Mouse (Mus musculus) testis, adult 2 months (tissue): ENCODE measurements around the gene Krtcap3. TPM values are rescaled to one million over a fixed set of nuclear protein-coding genes. Genes with fewer than 3 reads are reported as not detected.
A peak's percentile ranks its signal among the peaks of the same experiment; 100 is the strongest.

ENCODE experiments used
- H3K27ac ChIP-seq: fragments of 200-500 bp; 2 replicates; pipeline ENCODE4 v1.5.1; 2012; ENCODE audit warnings: low read depth, low read length; ENCODE audit not compliant: control insufficient read depth, insufficient read depth
- H3K27me3 ChIP-seq: fragments of 200-500 bp; 2 replicates; pipeline ENCODE4 v1.6.1; 2012; ENCODE audit warnings: mild to moderate bottlenecking, low read length, moderate library complexity; ENCODE audit not compliant: control insufficient read depth, insufficient read depth
- H3K36me3 ChIP-seq: fragments of 200-500 bp; 2 replicates; pipeline ENCODE4 v1.6.1; 2012; ENCODE audit warnings: mild to moderate bottlenecking, low read length; ENCODE audit not compliant: control insufficient read depth, insufficient read depth
- H3K4me1 ChIP-seq: fragments of 200-500 bp; 2 replicates; pipeline ENCODE4 v1.6.1; 2012; ENCODE audit warnings: low read length; ENCODE audit not compliant: control insufficient read depth, insufficient read depth
- H3K4me3 ChIP-seq: fragments of 200-500 bp; 2 replicates; pipeline ENCODE4 v1.5.1; 2012; ENCODE audit warnings: low read depth, mild to moderate bottlenecking, low read length, moderate library complexity, mixed read lengths; ENCODE audit not compliant: control insufficient read depth
- CTCF ChIP-seq: fragments of 200-500 bp; IDR thresholded peaks from 2 replicates; pipeline ENCODE4 v1.5.1; 2012; ENCODE audit warnings: low read depth, mild to moderate bottlenecking, inconsistent platforms, low read length, moderate library complexity; ENCODE audit not compliant: control insufficient read depth, insufficient read depth, insufficient replicate concordance
- POLR2A ChIP-seq: fragments of 200-500 bp; IDR thresholded peaks from 2 replicates; pipeline ENCODE4 v1.6.1; 2012; ENCODE audit warnings: low read depth, mild to moderate bottlenecking, inconsistent platforms, low read length, moderate library complexity; ENCODE audit not compliant: control insufficient read depth
- polyA plus RNA-seq: library from polyadenylated mRNA; depleted of rRNA; stranded (reverse); fragments of >200 nt; gene quantifications from 2 replicates; pipeline ENCODE4 v1.2.3, GENCODE M21; 2012

Krtcap3 gene
- polyA plus RNA-seq, 1 experiment, result 23.1 TPM

DNA sequence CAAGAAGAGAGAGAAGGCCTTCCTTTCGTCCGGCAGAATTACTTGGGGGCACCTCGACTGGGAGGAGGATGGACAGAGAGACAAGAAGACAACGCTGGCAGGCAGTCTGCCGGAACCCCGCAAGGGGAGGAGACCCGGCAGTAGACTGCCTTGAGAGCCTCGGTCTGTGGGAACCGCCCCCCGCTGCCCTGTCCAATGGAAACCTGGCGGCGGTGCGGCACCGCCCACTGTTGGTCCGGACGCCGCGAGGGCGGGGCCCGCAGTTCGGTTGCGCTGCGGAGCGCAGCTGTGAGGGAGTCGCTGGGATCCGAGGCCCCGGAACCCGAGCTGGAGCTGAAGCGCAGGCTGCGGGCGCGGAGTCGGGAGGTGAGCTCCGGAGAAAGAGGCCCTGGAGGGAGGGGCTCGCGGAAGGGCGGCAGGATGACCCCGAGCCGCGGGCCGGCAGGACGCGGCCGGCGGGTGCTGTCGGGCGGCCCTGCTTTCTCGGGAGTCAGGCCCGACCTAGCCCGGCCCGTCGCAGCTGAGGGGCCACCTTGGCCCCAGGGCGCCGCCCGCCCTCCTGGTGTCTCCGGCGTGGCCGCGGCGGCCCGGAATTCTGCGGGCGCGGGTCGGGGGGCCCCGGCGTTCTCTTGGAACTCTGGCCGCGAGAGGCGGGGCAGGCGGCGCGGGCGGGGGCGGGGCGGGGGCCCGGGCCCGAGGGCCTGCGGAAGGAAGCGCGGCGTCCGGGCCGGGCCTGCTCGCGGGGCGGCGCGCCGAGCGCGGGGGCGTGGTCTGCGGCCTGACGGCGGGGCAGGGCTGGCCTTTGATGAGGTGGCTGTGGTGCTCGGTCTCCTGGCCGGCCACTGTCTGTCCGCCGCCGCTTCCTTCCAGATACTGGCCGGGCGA, 10.6 kb upstream of the Krtcap3 start, which contains the start of the genes Nrbp1 and Gm9970:
Gene Nrbp1 (plus strand): TSS at position 228 of the 885 bp plus-strand sequence.
Gene Gm9970 (minus strand): TSS at position 596 of the 885 bp plus-strand sequence.
- Histone ChIP-seq H3K27me3 (no peaks in the 10 kb centered on the region), H3K4me3 (peak within 1 kb of the TSS; percentile 88), H3K36me3 (peaks cover 1% of the 10 kb centered on the region; the same call in 1 of the 2 replicates), H3K4me1 (peaks cover 13% of the 10 kb centered on the region), H3K27ac (peak within 1 kb of the TSS; percentile 92)
- TF ChIP-seq POLR2A (peak; percentile 95), CTCF (no peak)

DNA sequence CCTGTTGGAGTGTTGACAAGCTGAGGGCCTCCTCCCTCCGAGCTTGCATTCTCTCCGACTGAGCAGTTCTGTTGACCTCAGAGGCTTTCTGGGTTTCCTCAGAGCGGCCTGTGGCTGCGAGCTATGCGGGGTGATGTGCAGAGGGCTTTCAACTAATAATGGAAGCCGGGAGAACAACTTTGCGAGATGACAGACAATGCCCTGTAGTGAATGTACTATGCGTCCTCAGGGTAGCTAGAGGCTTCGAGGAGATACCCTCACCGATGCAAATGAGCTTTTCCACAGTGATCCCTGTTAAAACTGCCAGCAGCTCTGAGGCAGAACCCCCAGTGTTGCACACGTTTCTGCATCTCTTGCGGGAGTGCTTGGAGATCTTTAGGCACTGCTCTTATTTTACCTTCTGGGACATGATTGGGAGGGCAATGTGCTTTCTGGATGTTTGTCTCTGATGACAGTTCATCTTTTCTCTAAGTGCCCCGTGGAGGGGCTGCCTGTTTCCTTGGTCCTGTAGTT, 9.9 kb upstream of the Krtcap3 start:
- H3K27ac ChIP-seq, result peak overlapping the region; percentile 89

DNA sequence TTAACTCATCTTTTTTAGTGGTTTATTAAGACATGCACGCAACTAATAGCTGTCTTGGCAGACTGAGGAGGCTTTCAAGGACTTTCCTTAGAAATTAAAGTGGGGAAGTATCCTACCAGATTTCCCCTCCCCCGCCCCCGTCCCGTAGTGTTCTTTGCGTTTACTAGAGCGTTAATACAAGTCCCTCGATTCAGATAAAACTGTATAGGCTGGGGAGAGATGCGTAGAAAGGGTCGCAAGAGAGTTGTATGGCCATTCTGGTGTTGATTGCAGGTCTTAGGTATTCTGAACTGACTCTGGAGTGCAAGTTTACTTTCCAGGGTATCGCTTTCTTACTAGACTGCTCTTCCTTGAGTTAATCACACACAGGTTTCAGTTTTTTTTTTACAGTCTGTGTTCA, 9.3 kb upstream of the Krtcap3 start:
- H3K4me3 ChIP-seq, result no peak overlapping the region; the same call in 1 of the 2 replicates
- H3K27ac ChIP-seq, result no peak overlapping the region
- peaks cover 13% of the 10 kb centered on the region for H3K4me1 ChIP-seq
- H3K27me3 ChIP-seq, result no peaks in the 10 kb centered on the region
- no peak for TF ChIP-seq CTCF
- H3K36me3 ChIP-seq, result peaks cover 1% of the 10 kb centered on the region; the same call in 1 of the 2 replicates

More for the DNA sequence above, 9.9 kb upstream of the Krtcap3 start:
- peaks cover 1% of the 10 kb centered on the region; the same call in 1 of the 2 replicates for H3K36me3 ChIP-seq
- TF ChIP-seq POLR2A (no peak), CTCF (no peak)
- peak overlapping the region; percentile 88 for H3K4me3 ChIP-seq
- peaks cover 13% of the 10 kb centered on the region for H3K4me1 ChIP-seq
- H3K27me3 ChIP-seq, result no peaks in the 10 kb centered on the region

GRCm38 (mm10) chr5:31250716-31251115, 775 bp upstream of the Krtcap3 start:
- Histone ChIP-seq H3K4me3 (peak overlapping the region; percentile 92), H3K4me1 (peaks cover 11% of the 10 kb centered on the region), H3K27ac (no peak overlapping the region; the same call in 1 of the 2 replicates), H3K36me3 (peaks cover 9% of the 10 kb centered on the region), H3K27me3 (no peaks in the 10 kb centered on the region)
- TF ChIP-seq POLR2A (no peak), CTCF (no peak)

DNA sequence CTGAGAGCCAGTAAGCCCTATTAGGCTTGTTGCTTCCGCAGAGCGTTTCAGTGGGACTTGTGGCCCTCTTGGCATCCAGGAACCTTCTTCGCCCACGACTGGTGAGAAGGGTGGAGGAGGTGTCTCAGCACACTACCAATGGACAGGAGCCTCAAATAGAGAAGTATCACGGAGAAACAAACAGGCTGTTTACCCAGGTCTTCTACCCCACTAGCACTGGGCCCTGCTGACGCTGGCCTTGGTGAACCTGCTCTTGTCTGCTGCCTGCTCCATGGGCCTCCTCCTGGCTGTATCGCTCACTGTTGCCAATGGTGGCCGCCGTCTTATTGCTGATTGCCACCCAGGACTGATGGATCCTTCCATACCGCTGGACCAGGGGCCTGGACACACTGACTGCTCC, 660 bp downstream of the Krtcap3 start:
- Histone ChIP-seq H3K27ac (peak overlapping the region; percentile 89), H3K4me1 (peaks cover 11% of the 10 kb centered on the region), H3K27me3 (no peaks in the 10 kb centered on the region), H3K4me3 (peak overlapping the region; percentile 92), H3K36me3 (peaks cover 9% of the 10 kb centered on the region)
- TF ChIP-seq CTCF (no peak), POLR2A (no peak)

- Histone ChIP-seq H3K4me3 (peak overlapping the region; percentile 92), H3K4me1 (peaks cover 11% of the 10 kb centered on the region), H3K36me3 (peaks cover 11% of the 10 kb centered on the region), H3K27ac (no peak overlapping the region), H3K27me3 (no peaks in the 10 kb centered on the region)
- no peak for TF ChIP-seq CTCF
- no peak for TF ChIP-seq POLR2A
Measured at GRCm38 (mm10) chr5:31252795-31253545, 1.5 kb downstream of the Krtcap3 start.

DNA sequence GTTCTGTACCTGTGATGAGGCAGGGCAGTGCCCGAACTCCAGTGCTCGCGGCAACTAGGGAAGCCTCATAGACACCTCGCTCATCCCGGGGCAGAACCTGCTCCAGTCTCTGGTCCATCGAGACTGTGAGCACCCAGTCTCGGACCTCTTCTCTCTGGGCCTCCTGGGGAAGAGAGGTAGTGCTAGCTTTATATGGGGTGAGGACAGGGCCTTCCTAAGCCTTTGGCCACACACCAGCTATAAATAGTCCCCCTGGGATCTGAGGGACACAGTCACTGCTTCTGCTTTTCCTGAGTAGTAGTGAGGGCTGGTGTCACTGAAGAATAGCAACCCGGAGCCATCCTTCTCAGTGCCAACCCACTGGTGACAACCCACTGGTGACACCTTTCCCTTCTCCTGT, 2.3 kb downstream of the Krtcap3 start:
- Histone ChIP-seq H3K4me3 (peak overlapping the region; percentile 92), H3K27ac (peak overlapping the region; percentile 87), H3K36me3 (peaks cover 11% of the 10 kb centered on the region), H3K27me3 (no peaks in the 10 kb centered on the region), H3K4me1 (peaks cover 11% of the 10 kb centered on the region)
- TF ChIP-seq POLR2A (no peak), CTCF (no peak)
